Mouse (Mus musculus) heart, adult 2 months (tissue): ENCODE data around the gene Pon3. TPM values are rescaled to one million over a fixed set of nuclear protein-coding genes. Genes with fewer than 3 reads are reported as not detected.

Experiments
- DNase-seq, 2 experiments: peaks; one replicate each; pipeline ENCODE4 v3.0.0; 2021
- H3K27ac ChIP-seq: fragments of 200-600 bp; 2 replicates; pipeline ENCODE4 v1.8.1; 2022
- H3K27me3 ChIP-seq: fragments of 200-500 bp; 2 replicates; pipeline ENCODE4 v1.6.1; 2012; ENCODE audit warnings: mild to moderate bottlenecking, low read length, inconsistent platforms, mixed read lengths; ENCODE audit not compliant: control insufficient read depth, insufficient read depth
- H3K36me3 ChIP-seq: fragments of 200-500 bp; 2 replicates; pipeline ENCODE4 v1.6.1; 2012; ENCODE audit warnings: low read length, inconsistent platforms; ENCODE audit not compliant: control insufficient read depth, insufficient read depth
- H3K4me1 ChIP-seq: fragments of 200-500 bp; 2 replicates; pipeline ENCODE4 v1.6.1; 2011; ENCODE audit warnings: low read length; ENCODE audit not compliant: control insufficient read depth, insufficient read depth
- H3K4me3 ChIP-seq: fragments of 200-600 bp; 2 replicates; pipeline ENCODE4 v1.8.1; 2022
- H3K79me2 ChIP-seq: fragments of 200-500 bp; replicated peaks from 2 replicates; pipeline ENCODE4 v1.6.1; 2012; ENCODE audit warnings: mild to moderate bottlenecking, inconsistent platforms, low read length, moderate library complexity, mixed read lengths; ENCODE audit not compliant: control insufficient read depth, insufficient read depth
- H3K9ac ChIP-seq: fragments of 200-500 bp; 2 replicates; pipeline ENCODE4 v1.6.1; 2012; ENCODE audit warnings: low read depth, mild to moderate bottlenecking, control low read depth, inconsistent platforms, low read length, mixed read lengths
- CTCF ChIP-seq: fragments of 200-600 bp; IDR thresholded peaks from 2 replicates; pipeline ENCODE4 v1.8.1; 2022; ENCODE audit warnings: antibody characterized with exemption, mild to moderate bottlenecking, moderate library complexity
- EP300 ChIP-seq: fragments of 200-500 bp; IDR thresholded peaks from 2 replicates; pipeline ENCODE4 v1.6.1; 2011; ENCODE audit warnings: low read depth, low read length, control low read depth; ENCODE audit not compliant: insufficient read depth
- POLR2A ChIP-seq: fragments of 200-500 bp; IDR thresholded peaks from 2 replicates; pipeline ENCODE4 v1.6.1; 2011; ENCODE audit warnings: mild to moderate bottlenecking, low read depth, low read length, control low read depth; ENCODE audit not compliant: insufficient read depth
- WGBS: fragments of 180-500 bp; shearing (Covaris S2); methylation state at CpG from one replicate; pipeline ENCODE4 v1.1.7; 2018; 5-methylcytosine and 5-hydroxymethylcytosine counted together
- intact Hi-C: fragments of 180-260 bp; cut with DNase I; formaldehyde crosslinking; loops from one replicate; pipeline ENCODE4 v1.15.1; 2025
- polyA plus RNA-seq: library from polyadenylated mRNA; depleted of rRNA; stranded (reverse); fragments of >200 nt; gene quantifications from 2 replicates; pipeline ENCODE4 v1.2.3, GENCODE M21; 2012
- total RNA-seq, 2 experiments: library from RNA; stranded (reverse); gene quantifications; 2 replicates each; pipeline ENCODE4 v1.2.3; 2021

The Pon3 gene
- total and polyA plus RNA-seq, 3 experiments = 16.5 to 22.6 (median 21.4) TPM

DNA sequence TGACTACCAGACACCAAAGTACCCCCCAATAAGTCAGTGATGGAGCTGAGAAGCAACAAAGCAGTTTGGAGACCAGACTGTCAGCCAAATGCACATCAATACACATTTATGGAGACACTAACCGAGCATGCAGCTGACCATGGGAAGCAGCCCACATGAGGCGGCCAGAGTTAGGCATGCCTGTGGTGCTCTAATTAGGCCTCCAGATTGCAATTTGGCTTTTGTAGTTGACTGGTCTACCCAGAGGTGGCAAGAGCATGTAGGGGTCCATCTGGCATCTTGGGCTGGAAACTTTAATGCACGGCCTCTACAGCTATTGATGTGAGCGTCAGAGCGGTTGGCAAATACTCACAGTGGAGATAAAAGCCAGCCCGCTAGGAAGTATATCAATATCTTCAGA, 10.2 kb downstream of the Pon3 start:
- no peaks in the 10 kb centered on the region for H3K79me2 ChIP-seq
- H3K27me3 ChIP-seq = no peaks in the 10 kb centered on the region
- WGBS = 93% methylated on average over 6 of the region's 6 CpGs
- H3K36me3 ChIP-seq = no peaks in the 10 kb centered on the region
- intact Hi-C loops = no loop called here
- no peak overlapping the region for H3K27ac ChIP-seq
- no peaks in the 10 kb centered on the region for H3K4me1 ChIP-seq
- DNase-seq = no peak
- TF ChIP-seq EP300 (no peak), CTCF (no peak), POLR2A (no peak)
- no peak overlapping the region for H3K4me3 ChIP-seq
- no peak overlapping the region for H3K9ac ChIP-seq

DNA sequence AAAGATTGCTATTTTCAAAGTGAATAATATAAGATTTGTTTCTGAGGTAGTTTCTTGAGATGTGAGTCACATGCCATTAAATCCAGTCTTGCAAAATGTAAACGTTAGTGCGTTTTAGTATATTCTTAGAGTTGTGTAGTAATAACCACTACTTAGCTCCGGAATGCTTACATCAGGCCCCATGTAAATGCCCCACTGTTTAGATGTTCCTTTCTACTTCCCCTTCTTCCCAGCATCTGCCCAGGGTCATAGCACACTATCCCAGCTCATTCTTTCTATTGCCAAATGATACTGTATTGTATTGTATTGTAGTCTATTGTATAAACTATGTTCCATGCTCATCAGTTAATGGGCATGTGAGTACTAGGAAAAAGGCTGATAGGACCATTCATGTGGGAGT, 17.3 kb downstream of the Pon3 start:
- Histone ChIP-seq H3K9ac (no peak overlapping the region), H3K36me3 (no peaks in the 10 kb centered on the region), H3K79me2 (no peaks in the 10 kb centered on the region), H3K27ac (no peak overlapping the region), H3K4me3 (no peak overlapping the region), H3K4me1 (no peaks in the 10 kb centered on the region), H3K27me3 (no peaks in the 10 kb centered on the region)
- DNase-seq = no peak
- WGBS = 89% methylated on average over 3 of the region's 3 CpGs
- TF ChIP-seq EP300 (no peak), POLR2A (no peak), CTCF (no peak)
- intact Hi-C loops = no loop called here

DNA sequence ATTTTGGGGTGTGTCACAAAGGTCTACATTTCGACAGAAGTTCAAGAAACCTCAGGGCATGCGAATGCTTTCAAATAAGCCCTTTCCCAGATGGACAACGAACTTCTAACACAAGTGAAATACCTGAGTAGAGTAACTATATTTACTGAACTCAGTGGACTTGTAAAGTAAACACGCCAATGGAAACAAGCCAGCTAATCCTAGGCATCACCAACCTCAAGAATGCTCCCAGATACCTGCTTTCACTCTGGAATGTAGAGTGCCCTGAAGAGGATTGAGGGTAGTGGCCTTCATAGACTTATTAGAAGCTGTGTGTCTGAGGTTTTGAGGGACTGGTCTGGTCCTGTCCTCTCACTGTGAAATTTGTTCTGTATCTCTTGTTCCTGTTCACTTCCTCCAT, 18.6 kb downstream of the Pon3 start:
- intact Hi-C loops = no loop called here
- H3K4me1 ChIP-seq = no peaks in the 10 kb centered on the region
- H3K9ac ChIP-seq = no peak overlapping the region
- H3K27ac ChIP-seq = no peak overlapping the region
- no peaks in the 10 kb centered on the region for H3K27me3 ChIP-seq
- H3K36me3 ChIP-seq = no peaks in the 10 kb centered on the region
- no peak for DNase-seq
- TF ChIP-seq POLR2A (no peak), EP300 (no peak), CTCF (no peak)
- WGBS = 94% methylated on average over 4 of the region's 4 CpGs
- no peaks in the 10 kb centered on the region for H3K79me2 ChIP-seq
- H3K4me3 ChIP-seq = no peak overlapping the region

DNA sequence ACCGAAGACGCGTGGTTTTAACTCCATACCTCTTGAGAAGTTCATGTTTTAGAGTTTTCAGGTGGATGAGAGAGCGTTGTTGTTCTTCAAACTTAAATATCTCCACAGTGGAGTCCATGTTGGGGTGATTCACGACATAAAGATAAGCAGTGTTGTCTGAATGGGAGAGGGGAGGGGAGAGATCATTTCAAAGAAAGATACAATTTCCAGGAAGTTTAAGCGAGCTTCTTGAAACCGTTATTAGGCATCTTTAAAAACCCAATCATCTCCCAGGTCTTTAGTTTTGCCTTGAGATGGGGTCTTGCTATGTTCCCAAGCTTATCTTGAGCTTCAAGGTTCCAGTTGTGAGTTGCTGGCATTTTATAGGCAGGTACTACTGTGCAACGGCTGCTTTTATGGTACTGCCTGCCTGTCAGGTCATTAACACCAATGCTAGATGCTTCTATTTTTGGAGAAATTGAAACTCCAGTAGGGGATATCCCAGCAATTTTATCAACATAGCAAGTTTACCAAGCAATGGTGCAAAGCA, 19.2 kb downstream of the Pon3 start:
- Histone ChIP-seq H3K27ac (no peak overlapping the region), H3K36me3 (no peaks in the 10 kb centered on the region), H3K9ac (no peak overlapping the region), H3K4me3 (no peak overlapping the region), H3K4me1 (no peaks in the 10 kb centered on the region), H3K27me3 (no peaks in the 10 kb centered on the region), H3K79me2 (no peaks in the 10 kb centered on the region)
- intact Hi-C loops = no loop called here
- TF ChIP-seq CTCF = no peak
- no peak for TF ChIP-seq EP300
- TF ChIP-seq POLR2A = no peak
- DNase-seq = no peak
- WGBS = 94% methylated on average over 8 of the region's 8 CpGs

DNA sequence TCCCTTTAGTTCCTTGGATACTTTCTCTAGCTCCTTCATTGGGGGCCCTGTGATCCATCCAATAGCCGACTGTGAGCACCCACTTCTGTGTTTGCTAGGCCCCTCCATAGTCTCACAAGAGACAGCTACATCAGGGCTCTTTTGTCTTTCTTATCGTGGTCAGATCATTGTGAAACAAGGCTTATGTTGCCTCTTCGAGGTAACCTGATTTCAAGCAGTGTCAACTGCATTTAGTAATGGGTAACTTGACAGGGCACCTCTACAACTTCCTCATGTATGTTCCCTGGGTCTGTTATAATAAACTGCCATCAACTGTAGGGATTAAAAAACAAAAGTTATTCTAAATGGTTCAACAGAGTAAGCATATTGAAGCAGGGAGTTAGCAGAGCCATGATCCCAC, 21.5 kb downstream of the Pon3 start:
- Histone ChIP-seq H3K4me1 (no peaks in the 10 kb centered on the region), H3K79me2 (no peaks in the 10 kb centered on the region), H3K9ac (no peak overlapping the region), H3K36me3 (no peaks in the 10 kb centered on the region), H3K4me3 (no peak overlapping the region), H3K27me3 (no peaks in the 10 kb centered on the region), H3K27ac (no peak overlapping the region)
- WGBS = 78% methylated on average over 3 of the region's 3 CpGs
- no peak for DNase-seq
- intact Hi-C loops = no loop called here
- TF ChIP-seq CTCF (no peak), EP300 (no peak), POLR2A (no peak)

DNA sequence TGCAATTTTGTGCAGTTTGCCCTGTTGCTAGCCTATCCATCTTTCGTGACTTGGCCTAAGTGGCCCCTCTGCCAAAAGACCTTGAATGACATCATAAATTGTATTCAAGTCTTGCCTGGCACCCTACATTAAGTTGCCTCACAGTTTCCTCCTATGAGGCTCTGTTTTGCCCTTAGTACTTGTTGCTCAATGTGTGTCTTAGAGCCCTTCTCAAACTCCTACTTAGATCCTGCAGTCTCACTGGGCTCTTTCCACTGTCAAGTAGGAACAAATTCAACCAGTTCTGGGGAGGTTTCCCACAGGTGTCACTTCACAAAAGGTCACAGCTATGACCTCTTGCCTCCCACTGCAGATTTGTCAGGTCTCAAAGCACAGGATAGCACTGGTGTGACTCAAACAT, 22.3 kb downstream of the Pon3 start:
- 92% methylated on average over 1 of the region's 1 CpGs for WGBS
- H3K27me3 ChIP-seq = no peaks in the 10 kb centered on the region
- no peak for DNase-seq
- H3K9ac ChIP-seq = no peak overlapping the region
- H3K4me3 ChIP-seq = no peak overlapping the region
- intact Hi-C loops = no loop called here
- no peaks in the 10 kb centered on the region for H3K36me3 ChIP-seq
- TF ChIP-seq POLR2A (no peak), CTCF (no peak), EP300 (no peak)
- H3K27ac ChIP-seq = no peak overlapping the region
- no peaks in the 10 kb centered on the region for H3K79me2 ChIP-seq
- H3K4me1 ChIP-seq = no peaks in the 10 kb centered on the region
